Mouse (Mus musculus) olfactory bulb, adult 2 months (tissue): ENCODE measurements around the gene Actn3. TPM values are rescaled to one million over a fixed set of nuclear protein-coding genes. Genes with fewer than 3 reads are reported as not detected.

Experiments used
- H3K27ac ChIP-seq: fragments of 200-500 bp; 2 replicates; pipeline ENCODE4 v1.5.1; 2012; ENCODE audit warnings: low read depth, low read length; ENCODE audit not compliant: insufficient read depth
- H3K4me1 ChIP-seq: fragments of 200-500 bp; 2 replicates; pipeline ENCODE4 v1.6.1; 2012; ENCODE audit warnings: low read length; ENCODE audit not compliant: control insufficient read depth, insufficient read depth
- H3K4me3 ChIP-seq: fragments of 200-500 bp; 2 replicates; pipeline ENCODE4 v1.5.1; 2012; ENCODE audit warnings: mild to moderate bottlenecking, low read depth, low read length, moderate library complexity; ENCODE audit not compliant: insufficient read depth
- CTCF ChIP-seq: fragments of 200-500 bp; IDR thresholded peaks from 2 replicates; pipeline ENCODE4 v1.5.1; 2012; ENCODE audit warnings: low read depth, mild to moderate bottlenecking, low read length, moderate library complexity; ENCODE audit not compliant: insufficient read depth
- POLR2A ChIP-seq: fragments of 200-500 bp; IDR thresholded peaks from 2 replicates; pipeline ENCODE4 v1.6.1; 2012; ENCODE audit warnings: mild to moderate bottlenecking, low read depth, low read length, moderate library complexity; ENCODE audit not compliant: insufficient read depth
- WGBS: fragments of 180-500 bp; shearing (Covaris S2); methylation state at CpG from one replicate; pipeline ENCODE4 v1.1.7; 2018; 5-methylcytosine and 5-hydroxymethylcytosine counted together
- polyA plus RNA-seq: library from polyadenylated mRNA; stranded (reverse); fragments of >200 nt; gene quantifications from 2 replicates; pipeline ENCODE4 v1.2.4, GENCODE M21; 2012; ENCODE audit warnings: low replicate concordance; ENCODE audit not compliant: missing spikeins, insufficient read depth, insufficient read length

The Actn3 gene
- polyA plus RNA-seq, 1 experiment, result not detected

DNA sequence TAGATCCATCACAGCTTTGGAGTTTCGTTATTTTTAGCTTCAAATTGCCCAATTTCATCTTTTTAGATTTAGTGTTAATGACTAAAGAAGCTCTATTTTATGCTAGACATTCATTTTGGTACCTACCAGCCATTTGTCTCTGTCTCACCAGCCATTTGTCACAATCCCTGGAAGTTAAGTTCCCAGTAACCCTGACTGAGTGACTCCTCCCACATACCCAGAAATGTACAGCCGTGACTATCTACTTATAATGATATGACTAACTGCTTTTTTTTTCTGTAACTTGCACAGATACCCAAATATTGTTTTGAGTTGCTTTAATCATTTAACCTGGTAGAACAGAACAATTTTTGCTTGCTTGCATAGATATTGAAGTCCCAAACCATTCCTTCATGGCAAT is 31.9 kb downstream of the Actn3 start:
- TF ChIP-seq POLR2A (no peak), CTCF (no peak)
- Histone ChIP-seq H3K4me3 (no peak overlapping the region), H3K27ac (no peak overlapping the region), H3K4me1 (no peaks in the 10 kb centered on the region)
- 84% methylated on average over 2 of the region's 2 CpGs for WGBS

DNA sequence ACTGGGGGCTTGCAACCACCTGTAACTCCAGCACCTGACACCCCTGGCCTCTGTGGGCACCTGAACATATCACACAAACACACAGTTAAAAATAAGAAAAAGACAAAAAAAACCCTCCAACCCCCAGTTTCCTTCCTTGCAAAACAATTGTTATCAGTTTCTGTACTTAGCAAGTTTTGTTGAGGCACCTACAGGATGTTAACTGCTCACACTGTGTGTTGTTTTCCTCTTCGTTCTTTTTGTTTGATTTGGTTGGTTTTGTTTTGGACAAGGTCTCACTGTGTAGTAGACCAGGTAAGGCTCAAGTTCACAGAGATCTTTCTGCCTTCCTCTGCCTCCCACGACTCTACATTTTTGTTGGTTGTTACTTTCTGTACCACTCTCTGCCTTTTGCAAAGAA is 35.1 kb downstream of the Actn3 start:
- WGBS, result 74% methylated on average over 2 of the region's 2 CpGs
- Histone ChIP-seq H3K4me3 (no peak overlapping the region), H3K27ac (no peak overlapping the region), H3K4me1 (peaks cover 6% of the 10 kb centered on the region; the same call in 1 of the 2 replicates)
- no peak for TF ChIP-seq POLR2A
- no peak for TF ChIP-seq CTCF

DNA sequence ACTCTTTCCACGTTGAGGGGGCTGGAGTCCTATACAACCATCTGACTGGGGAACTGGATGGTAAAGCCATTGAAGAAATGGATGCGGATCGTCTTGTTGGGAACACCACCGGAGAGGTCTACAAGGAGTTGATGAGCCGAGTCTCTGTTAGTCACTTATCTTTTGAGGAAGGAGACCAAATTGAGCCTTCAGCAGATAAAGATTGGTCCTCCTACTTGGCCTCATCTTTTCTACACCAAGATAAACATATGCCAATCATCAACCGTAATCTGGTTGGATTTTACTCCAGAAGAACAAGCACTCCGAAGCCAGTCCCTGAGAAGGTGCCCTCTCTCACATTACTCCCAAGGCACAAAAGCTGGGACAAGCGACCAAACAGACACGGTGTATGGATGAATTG is 36.9 kb downstream of the Actn3 start:
- H3K4me3 ChIP-seq, result no peak overlapping the region
- WGBS, result 83% methylated on average over 9 of the region's 9 CpGs
- no peak overlapping the region for H3K27ac ChIP-seq
- H3K4me1 ChIP-seq, result peaks cover 6% of the 10 kb centered on the region; the same call in 1 of the 2 replicates
- TF ChIP-seq CTCF (no peak), POLR2A (no peak)

DNA sequence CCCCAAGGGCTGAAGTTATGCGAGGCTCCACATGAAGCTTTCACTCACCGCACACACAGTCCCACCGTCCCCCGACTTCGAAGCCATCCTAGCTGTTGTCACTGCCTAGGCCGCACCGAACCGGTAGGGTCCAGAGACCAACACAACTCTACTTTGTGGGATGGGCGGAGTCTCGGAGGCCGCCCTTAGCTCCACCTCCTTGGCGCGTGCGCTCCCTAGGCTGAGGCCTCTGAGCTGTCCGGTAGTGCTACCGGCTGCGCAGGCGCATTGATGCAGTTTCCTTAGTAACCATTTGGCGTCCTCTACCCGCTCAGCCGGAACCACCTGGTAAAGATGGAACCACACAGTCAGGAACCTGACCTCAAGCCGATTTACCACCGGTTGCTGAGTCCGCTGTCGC is 38.6 kb downstream of the Actn3 start, which contains the start of the genes Ccs and Ccdc87:
Gene Ccs, minus strand, starts transcription at position 184 of the 400 bp plus-strand sequence.
Gene Ccdc87, plus strand, starts transcription at position 218 of the 400 bp plus-strand sequence.
- Histone ChIP-seq H3K27ac (0 out of 2 replicates have a peak within 1 kb of the TSS, but pooled peaks have one; percentile 8), H3K4me3 (peak within 1 kb of the TSS; percentile 60), H3K4me1 (peaks cover 6% of the 10 kb centered on the region; the same call in 1 of the 2 replicates)
- TF ChIP-seq CTCF (no peak), POLR2A (no peak)
- under 1% methylated on average over 25 of the region's 25 CpGs for WGBS

DNA sequence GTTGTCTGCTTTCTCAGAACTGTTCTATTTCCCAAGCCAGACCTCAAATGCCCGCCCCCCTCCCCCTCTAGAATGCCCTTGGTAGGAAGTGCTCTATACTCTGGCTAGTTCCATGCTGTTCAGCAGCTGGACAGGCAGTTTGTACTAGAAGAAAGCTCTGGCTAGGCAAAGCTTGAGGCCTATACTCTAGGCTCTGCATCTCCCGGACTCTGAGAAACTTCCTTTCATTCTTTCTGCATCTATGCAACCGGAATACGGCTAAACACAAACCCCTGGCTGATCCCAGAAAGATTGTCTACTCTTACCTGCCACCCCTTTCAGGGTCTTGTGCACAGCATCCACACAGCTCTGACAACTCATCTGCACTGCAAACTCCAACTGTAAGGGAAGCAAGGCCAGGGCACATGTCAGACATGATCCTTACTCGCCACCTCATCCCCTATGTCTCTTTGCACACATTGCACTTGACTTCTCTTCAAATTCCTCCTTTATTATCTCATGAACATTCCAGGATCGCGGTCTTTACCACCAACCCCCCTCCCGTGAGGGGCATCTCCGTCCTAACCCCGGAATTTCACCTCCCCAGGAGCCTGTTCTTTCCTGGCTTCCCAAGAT is 39.1 kb downstream of the Actn3 start:
- 18% methylated on average over 10 of the region's 10 CpGs for WGBS
- peak overlapping the region; percentile 60 for H3K4me3 ChIP-seq
- 0 out of 2 replicates have a peak overlapping the region, but pooled peaks have one; percentile 8 for H3K27ac ChIP-seq
- no peak for TF ChIP-seq POLR2A
- TF ChIP-seq CTCF, result no peak
- peaks cover 6% of the 10 kb centered on the region; the same call in 1 of the 2 replicates for H3K4me1 ChIP-seq

DNA sequence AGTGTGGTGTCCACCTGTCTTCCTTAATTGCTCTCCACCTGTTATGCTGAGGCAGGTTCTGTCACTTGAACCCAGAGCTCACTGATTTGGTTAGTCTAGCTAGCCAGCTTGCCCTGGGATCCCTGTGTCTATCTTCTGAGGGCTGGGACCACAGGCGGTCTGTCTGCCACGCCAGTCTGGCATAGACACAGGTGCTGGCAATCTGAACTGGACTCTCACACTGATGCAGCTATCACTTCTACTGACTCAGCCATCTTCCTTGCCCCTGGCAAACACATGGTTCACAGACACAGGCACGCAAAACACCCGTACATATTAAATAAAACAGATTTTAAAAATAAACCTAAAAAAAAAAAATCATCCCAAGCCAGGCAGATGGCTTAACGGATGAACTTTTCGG is 40.7 kb downstream of the Actn3 start:
- TF ChIP-seq POLR2A (no peak), CTCF (no peak)
- H3K4me3 ChIP-seq, result no peak overlapping the region
- H3K4me1 ChIP-seq, result peaks cover 6% of the 10 kb centered on the region
- H3K27ac ChIP-seq, result no peak overlapping the region
- WGBS, result 95% methylated on average over 6 of the region's 6 CpGs

DNA sequence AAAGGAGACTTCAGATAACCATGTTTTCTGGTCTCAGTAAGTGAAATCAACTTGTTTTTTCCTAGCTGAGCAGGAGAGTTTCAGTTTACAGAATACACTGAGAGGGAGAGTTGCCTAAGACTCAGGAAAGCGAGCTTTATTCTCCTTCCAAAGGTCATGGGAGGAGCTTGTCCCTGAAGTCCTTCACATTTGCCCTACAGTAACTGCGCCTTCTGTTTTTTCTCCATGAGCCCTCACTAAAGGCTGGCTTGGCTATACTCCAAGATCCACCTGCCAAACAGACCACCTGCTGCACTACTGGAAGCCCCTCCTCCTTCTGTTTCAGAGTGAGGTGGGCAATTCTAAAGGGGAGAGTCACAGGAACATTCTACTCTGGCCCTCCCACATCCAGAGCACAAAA is 41.6 kb downstream of the Actn3 start:
- Histone ChIP-seq H3K4me1 (peaks cover 6% of the 10 kb centered on the region), H3K27ac (no peak overlapping the region), H3K4me3 (no peak overlapping the region)
- 74% methylated on average over 2 of the region's 2 CpGs for WGBS
- TF ChIP-seq POLR2A (no peak), CTCF (no peak)

DNA sequence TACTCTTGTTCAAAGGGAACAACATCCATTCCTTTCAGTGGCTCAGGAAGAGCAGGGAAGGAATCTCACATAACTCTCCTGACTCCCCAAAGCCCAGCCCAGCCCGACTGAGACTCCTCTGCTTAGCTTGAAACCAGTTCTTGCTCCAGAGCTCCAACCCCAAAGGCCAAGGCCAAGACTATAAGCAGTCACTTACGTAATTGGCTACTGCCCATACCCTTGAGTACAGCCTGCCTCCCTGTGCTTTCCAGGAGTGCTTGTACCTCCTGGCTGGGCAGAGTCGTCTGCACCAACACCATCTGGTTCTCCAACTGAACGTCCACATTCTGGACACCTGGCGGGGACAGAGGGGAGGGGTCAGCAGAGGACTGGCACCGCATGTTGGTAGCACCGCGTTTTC is 43.7 kb downstream of the Actn3 start:
- TF ChIP-seq POLR2A (no peak), CTCF (no peak)
- H3K27ac ChIP-seq, result no peak overlapping the region
- no peak overlapping the region for H3K4me3 ChIP-seq
- H3K4me1 ChIP-seq, result no peaks in the 10 kb centered on the region; the same call in 1 of the 2 replicates
- 89% methylated on average over 8 of the region's 8 CpGs for WGBS

DNA sequence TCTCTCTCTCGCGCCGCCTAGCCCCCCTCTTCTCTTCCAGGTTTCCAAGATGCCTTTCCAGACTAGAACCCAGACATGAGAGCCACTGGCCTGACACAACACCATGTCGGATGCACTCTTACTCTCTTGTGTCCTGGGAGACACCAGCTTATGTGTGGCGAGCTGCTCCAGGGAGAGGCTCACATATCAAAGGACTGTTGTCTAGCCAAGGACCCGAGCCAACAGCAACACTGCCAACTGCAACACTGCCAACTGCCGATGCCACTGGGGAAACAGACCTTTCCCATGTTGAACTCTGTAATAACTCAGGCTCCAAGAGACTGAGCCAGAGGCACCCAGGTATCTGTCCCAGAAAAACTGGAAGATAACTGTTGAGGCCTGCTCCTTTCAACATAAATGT is 48.6 kb downstream of the Actn3 start:
- H3K4me1 ChIP-seq, result no peaks in the 10 kb centered on the region; the same call in 1 of the 2 replicates
- H3K27ac ChIP-seq, result no peak overlapping the region
- TF ChIP-seq CTCF, result no peak
- 40% methylated on average over 7 of the region's 7 CpGs for WGBS
- H3K4me3 ChIP-seq, result no peak overlapping the region
